Mouse (Mus musculus): ENCODE measurements around the gene Ccdc63.

DNA sequence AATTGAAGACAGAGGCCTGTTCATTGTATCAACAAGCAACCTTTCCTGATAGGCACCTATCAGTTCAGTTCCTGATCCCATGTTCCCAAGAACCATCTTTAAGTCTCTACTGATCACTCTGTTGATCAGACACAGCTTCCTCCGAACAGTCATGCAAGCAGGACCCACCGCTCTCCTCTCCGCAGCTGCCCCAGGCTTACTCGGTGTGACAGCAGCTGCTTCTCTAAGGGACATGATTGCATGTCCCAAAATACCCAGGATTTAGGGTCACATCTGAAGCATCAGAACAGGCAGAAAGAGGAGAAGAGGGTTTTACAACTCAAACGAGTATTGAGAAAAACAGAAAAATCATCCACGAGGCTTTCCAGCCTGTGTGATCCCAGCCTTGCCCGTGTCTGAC lies 55.3 kb downstream of the Ccdc63 start:
- TF ChIP-seq CTCF (IDR thresholded peaks at IDR 0.05; ENCODE audit: control insufficient read depth, insufficient read depth, insufficient read length) (no peak), MAX (IDR thresholded peaks at IDR 0.05) (no peak), USF1 (IDR thresholded peaks at IDR 0.05; ENCODE audit: low read depth) (no peak), CEBPB (IDR thresholded peaks at IDR 0.05; ENCODE audit: low read depth) (no peak), MYOD1 (IDR thresholded peaks at IDR 0.05; ENCODE audit: control insufficient read depth, insufficient read length, low read depth) (no peak)
